Mouse (Mus musculus): ENCODE results near the gene Olfr1417.

Olfr1417 gene

DNA sequence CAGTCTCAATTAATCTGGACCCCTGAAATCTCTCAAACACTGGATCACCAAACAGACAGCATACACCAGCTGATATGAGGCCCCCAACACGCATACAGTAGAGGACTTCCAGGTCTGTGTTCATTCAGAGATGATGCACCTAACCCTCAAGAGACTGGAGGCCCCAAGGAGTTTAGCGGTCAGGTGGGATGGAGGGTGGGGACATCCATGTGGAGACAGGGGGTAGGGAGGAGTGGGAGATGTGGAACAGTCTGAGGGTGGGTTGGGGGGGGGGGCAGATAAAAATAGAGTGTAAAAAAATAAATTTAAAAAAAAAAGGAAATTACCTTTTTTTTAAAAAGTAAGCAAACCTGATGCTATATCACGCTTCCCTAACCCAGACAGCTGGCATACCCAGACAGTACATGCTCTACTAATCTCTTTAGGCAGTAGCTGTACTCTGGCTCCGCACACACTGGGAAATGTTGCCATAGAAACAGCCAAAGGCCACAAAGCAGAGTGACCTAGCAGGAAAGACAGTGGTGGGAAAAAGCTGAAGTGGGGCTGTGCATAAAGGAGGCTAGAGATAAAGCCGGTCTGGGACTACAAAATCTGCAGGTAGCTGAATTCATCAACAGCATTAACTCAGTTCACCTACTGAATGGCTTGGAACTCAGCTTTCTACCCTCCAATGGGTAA lies 27.2 kb downstream of the Olfr1417 start:
- in situ Hi-C loops (cut with MseI, MboI): loop anchor here in 1 of 2 experiments (10.0 kb wide), 1 partner anchor 103 kb away; the partner anchor contains the start of gene Patl1

DNA sequence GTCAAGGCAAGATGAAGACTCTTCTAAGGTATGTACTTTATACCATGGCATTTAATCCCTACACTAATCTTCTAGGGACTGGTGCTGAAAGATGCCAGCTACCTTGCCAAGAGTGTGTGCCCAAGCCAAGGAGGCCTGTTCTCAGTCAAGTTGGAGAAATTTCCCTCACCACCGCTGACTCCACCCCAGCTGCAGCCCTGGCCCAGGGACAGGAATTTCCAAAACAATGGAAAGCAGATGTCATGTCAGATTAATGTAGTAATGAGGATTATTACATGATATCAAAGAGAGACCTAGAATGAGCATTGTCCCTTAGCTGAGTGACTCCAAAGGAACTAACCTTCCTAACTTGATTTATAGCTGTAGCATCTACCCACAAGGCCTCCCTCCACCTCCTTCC lies 28.2 kb downstream of the Olfr1417 start:
- in situ Hi-C loops (cut with MseI, MboI): loop anchor here in 1 of 2 experiments (10.0 kb wide), 1 partner anchor 104 kb away; the partner anchor contains the start of gene Patl1

- in situ Hi-C loops (cut with MseI, MboI): loop anchor here in 1 of 2 experiments (10.0 kb wide), 1 partner anchor 105 kb away; the partner anchor contains the start of gene Patl1
Observed at GRCm38 (mm10) chr19:11810003-11810758, 28.8 kb downstream of the Olfr1417 start.

DNA sequence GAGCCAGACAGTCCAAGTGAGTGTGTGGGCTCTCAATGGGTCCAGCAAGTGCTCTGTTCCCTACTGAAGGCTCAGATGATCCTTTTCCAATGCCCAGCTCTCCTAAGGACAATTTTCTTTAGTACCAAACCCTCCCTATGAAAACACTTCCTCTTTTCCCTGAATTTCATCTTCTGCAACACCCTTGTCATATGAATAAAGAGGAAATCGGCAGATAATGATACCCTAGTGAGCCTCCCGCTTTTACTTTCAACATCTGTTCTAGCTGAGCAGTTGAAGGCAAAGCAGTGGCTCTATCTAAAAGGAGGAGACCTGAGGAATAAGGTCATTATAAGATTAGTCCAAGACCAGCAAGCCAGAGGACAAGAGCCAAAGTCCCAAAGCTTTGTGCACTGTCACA lies 30.6 kb downstream of the Olfr1417 start:
- in situ Hi-C loops (cut with MseI, MboI): no loop called here

DNA sequence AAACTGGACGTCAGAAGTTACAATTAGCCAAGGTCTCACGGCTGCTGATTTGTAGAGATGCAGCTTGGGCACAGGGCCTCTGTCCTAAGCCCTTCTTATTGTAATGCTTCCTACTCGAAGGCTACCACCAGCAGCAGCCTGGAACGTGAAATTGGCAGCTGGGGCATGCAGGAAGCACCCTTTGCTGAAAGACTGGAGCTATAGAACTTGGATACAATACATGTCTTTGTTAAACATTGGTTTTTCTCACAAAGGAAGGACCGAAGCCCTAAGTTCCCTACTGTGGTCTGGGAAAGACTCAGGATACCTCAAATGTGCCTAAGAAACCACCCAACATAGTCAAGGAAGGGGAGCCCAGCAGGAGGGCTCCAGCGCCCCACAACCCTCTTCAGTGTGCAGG lies 31.2 kb downstream of the Olfr1417 start:
- in situ Hi-C loops (cut with MseI, MboI): no loop called here

DNA sequence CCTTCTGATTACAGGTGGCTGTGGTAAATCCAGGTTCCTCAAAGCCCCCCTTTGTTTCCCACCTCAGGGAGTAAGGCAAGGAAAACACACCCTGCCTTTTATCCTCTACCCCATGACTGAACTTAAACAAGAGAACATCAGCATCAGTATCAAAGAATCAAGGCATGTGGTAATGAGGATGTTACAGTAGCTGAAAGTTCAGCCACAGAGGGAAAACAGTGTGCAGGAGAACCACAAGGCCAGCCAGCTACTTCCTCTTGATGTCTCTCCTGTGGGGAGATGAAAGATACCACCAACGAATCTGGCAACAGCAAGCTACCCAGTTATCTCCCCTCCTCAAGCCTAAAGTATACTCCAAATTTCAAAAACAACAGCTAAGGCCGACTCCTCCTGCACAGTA lies 31.8 kb downstream of the Olfr1417 start:
- in situ Hi-C loops (cut with MseI, MboI): no loop called here

GRCm38 (mm10) chr19:11804423-11804822 lies 34.6 kb downstream of the Olfr1417 start:
- in situ Hi-C loops (cut with MseI, MboI): no loop called here

DNA sequence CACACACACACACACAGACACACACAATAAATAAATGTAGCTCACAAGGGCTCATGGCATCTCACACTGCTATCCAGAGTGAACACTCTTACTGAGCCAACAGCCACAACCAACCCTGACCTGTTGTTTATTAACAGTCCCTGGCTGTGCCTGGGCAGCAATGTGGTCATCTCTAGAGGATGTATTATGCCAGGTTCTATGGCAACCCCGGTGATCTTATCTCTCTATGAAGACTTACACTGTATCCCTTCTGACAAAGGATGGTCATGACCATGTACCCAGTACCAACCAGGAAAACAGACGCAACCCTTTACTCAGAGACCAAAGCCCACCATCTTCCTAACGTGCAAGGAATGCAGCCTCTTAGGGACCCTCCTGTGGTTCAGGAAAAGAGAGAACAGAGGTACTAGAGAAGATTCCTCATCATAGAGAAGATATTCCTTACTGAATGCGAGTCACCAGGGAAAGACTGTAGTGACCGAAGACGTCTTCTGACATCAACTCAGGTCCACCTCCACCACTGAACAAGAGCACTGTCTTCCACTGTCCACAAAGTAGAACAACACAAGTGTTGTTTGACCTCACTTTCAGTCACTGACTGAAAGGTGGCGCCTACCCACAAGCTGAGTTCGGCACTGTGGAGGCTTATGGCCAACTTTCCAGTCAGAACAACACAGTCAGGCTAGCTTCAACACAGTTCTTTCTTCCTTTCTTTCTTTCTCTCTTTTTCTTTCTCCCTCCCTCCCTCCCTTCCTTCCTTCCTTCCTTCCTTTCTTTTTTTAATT lies 38.3 kb downstream of the Olfr1417 start:
- in situ Hi-C loops (cut with MseI, MboI): no loop called here

DNA sequence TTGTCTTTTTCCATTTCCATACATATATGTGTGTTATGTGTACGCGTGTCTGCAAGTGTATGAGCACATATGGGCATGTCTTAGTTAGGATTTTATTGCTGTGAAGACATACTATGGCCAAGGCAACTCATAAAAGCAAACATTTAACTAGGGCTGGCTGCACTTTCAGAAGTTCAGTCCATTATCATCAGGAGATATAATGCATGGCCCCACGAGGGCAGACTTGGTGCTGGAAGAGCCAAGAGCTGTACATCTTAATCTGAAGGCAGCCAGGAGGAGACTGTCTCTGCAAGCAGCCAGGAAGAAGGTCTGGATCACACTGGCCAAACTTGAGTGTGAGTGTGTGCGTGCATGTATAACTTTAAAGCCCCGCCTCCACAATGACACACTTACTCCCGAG lies 44.6 kb downstream of the Olfr1417 start:
- in situ Hi-C loops (cut with MseI, MboI): no loop called here

DNA sequence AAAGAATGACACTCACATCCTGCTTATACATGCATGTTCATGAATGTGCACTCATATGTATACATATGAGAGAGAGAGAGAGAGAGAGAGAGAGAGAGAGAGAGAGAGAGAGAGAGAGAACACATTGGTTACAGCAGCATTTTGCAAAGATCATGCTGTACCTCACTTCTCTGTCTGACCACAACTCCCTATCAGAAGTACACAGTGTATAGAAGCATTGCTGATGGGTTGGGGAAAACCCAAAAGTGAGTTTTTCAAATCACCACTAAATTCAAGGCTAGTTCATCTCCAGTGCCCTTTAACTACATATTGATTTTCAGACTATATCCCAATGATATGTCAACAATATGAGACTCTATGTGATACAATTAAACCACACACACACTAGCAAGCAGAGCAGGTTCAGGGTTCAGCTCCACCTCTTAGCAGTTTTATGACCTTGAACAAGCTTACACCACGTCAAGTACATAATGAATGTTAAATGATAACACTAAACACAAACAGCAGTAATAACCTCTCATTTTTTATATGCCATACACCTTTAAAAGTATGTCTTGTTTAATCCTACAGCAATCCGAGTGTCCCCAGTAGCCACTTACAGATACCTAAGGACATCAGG lies 45.2 kb downstream of the Olfr1417 start:
- in situ Hi-C loops (cut with MseI, MboI): no loop called here

GRCm38 (mm10) chr19:11791825-11792224 lies 47.2 kb downstream of the Olfr1417 start:
- in situ Hi-C loops (cut with MseI, MboI): no loop called here

DNA sequence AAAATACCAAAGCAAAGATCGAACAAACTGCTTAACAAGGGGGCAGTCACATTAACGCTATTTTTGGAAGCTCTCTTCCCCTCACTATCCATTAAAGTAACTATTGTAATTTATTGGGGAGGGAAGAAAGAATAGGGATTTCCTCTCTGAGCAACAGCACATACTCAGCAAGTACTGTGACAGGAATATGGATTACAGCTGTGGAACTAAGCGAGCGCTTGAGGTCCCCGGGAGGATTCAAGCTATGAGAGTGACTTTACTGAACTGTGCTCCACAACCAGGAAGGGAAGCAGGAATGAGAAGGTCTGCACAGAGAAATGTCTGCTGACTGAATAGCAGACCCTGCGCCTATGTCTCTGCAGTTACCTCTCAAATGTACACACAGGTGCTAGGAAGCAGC lies 50.1 kb downstream of the Olfr1417 start:
- in situ Hi-C loops (cut with MseI, MboI): no loop called here

DNA sequence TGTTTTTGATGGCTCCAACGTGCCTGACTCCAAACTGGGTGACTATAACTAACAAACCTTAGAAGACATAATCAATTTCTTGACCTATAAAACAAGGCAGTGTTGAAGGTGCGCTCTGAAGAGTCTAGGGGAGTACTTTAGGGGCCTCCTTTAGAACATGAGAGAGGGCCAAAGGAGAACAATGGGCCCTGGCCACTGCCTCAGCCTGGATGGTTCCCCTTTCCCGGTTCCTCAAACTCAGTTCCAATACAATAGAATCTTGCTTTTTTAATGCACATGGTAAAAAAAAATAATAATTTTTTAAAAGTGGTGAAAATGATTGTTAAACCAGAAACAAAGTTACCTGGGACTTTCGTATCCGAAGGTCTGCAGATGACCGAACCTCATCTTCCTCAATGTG lies 51.2 kb downstream of the Olfr1417 start:
- in situ Hi-C loops (cut with MseI, MboI): no loop called here

DNA sequence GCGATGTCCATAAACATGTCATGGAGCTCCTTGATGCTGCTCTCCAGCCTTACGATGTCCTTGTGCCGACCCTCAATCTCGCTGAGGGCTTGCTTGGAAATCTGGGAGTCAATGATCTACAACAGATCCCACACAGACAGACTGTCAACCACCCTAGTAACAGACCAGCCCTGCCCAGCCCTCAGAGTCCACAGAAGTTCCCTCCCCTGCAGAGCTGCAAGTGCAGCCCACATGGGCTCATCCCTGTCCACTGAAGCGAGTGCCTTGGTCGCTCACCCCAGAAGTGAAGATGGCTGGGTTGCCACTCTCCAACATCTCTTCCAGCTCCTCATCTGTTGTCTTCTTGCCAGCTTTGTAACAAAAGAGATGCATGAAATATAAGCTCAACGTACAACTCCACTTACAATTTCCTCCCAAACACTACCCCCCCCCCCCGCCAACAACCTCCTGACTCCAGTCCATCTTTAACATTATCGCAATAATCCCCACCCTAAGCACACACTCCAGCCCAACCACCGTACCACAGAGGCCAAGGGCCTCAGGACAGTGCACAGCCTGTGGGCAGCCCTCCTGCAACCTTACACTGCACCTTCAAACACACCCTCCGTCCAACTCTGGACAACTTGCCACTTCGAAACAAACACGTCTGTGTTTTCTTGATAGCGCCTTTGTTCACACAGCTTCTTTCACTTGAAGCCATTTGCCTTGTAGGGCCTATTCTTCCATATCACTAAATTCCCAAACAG lies 53.4 kb downstream of the Olfr1417 start:
- in situ Hi-C loops (cut with MseI, MboI): no loop called here

DNA sequence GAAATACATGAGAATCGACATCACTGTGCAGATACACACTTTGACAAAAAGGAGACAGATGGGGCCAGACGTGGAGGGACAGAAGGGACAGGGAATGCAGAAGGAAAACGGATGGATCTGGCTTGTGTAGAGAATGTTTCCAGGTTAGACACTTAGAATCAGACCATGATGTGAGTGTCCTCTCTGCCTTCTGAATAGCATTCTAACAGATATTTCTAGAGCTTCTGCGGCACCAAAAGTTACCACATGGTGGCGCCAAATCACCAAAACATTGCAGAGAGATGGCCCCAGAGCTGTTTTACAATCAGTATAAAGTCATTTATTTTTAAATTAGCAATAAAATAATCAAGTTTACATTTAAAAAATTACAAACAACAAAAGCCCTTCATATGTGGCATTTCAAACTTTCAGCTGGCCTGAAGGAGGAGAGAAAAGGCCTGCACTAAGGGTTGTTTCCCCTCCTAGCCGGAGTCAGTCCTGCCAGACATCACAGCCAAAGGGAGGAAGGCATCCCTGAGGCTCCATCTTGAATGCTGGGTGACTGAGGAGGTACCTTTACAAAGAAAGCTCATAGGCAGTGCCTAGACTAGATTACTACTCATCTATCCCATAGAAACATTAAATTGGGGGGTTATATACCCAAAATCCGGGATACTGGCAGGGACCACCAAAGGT lies 61.7 kb downstream of the Olfr1417 start:
- in situ Hi-C loops (cut with MseI, MboI): no loop called here

Data from mouse trophoblast stem cell (cell line).